Mouse (Mus musculus): ENCODE measurements around the gene Cidec. TPM values are rescaled to one million over a fixed set of nuclear protein-coding genes. Genes with fewer than 3 reads are reported as not detected.

Cidec gene
- total and polyA plus RNA-seq, 2 experiments from 2014 or later: not detected

GRCm38 (mm10) chr6:113392015-113392386 is 43.6 kb downstream of the Cidec start:
- Histone ChIP-seq H3K9ac (replicated peaks; ENCODE audit: low read length) (peak overlapping the region; percentile 56), H3K27ac (peak overlapping the region; percentile 73), H3K9me3 (ENCODE audit: low read length) (0 out of 2 replicates have a peak, but pooled peaks cover 2% of the 10 kb centered on the region), H3K4me3 (ENCODE audit: low read length) (peak overlapping the region; percentile 38), H3K36me3 (ENCODE audit: insufficient read depth, low read length) (peaks cover 21% of the 10 kb centered on the region), H3K4me2 (ENCODE audit: low read depth, low read length) (peak overlapping the region; percentile 70), H3K27me3 (ENCODE audit: insufficient read depth, low read length) (no peaks in the 10 kb centered on the region), H3K4me1 (ENCODE audit: insufficient read depth, low read length) (no peaks in the 10 kb centered on the region)
- WGBS: 23% methylated on average over 10 of the region's 10 CpGs
- peak; percentile 42; the same call in 1 of the 2 replicates for ATAC-seq
- DNase-seq (ENCODE audit: low spot score): no peak
- TF ChIP-seq CTCF (IDR thresholded peaks at IDR 0.05; ENCODE audit: low read depth): no peak

- WGBS: 74% methylated on average over 3 of the region's 3 CpGs
- no peak for TF ChIP-seq CTCF (IDR thresholded peaks at IDR 0.05; ENCODE audit: low read depth)
These were observed 44.8 kb downstream of the Cidec start for GRCm38 (mm10) chr6:113390715-113391114.

GRCm38 (mm10) chr6:113388960-113389359 is 46.6 kb downstream of the Cidec start, which contains the start of gene Ttll3:
Ttll3 (plus strand) TSS chr6:113389260.
- no peak within 1 kb of the TSS for H3K4me3 ChIP-seq (ENCODE audit: low read length)
- no peak within 1 kb of the TSS for H3K4me2 ChIP-seq (ENCODE audit: low read depth, low read length)
- no peak within 1 kb of the TSS for H3K27ac ChIP-seq
- no peak within 1 kb of the TSS for H3K9ac ChIP-seq (replicated peaks; ENCODE audit: low read length)
- H3K9me3 ChIP-seq (ENCODE audit: low read length): no peaks in the 10 kb centered on the region
- H3K27me3 ChIP-seq (ENCODE audit: insufficient read depth, low read length): no peaks in the 10 kb centered on the region
- WGBS: 72% methylated on average over 8 of the region's 8 CpGs
- DNase-seq (ENCODE audit: low spot score) (no peak), ATAC-seq (no peak)
- no peak for TF ChIP-seq CTCF (IDR thresholded peaks at IDR 0.05; ENCODE audit: low read depth)
- H3K4me1 ChIP-seq (ENCODE audit: insufficient read depth, low read length): no peaks in the 10 kb centered on the region
- H3K36me3 ChIP-seq (ENCODE audit: insufficient read depth, low read length): peaks cover 41% of the 10 kb centered on the region

More at GRCm38 (mm10) chr6:113390715-113391114, 44.8 kb downstream of the Cidec start:
- DNase-seq (ENCODE audit: low spot score): peak; percentile 26
- Histone ChIP-seq H3K9me3 (ENCODE audit: low read length) (0 out of 2 replicates have a peak, but pooled peaks cover 2% of the 10 kb centered on the region), H3K27ac (no peak overlapping the region), H3K4me1 (ENCODE audit: insufficient read depth, low read length) (no peaks in the 10 kb centered on the region), H3K27me3 (ENCODE audit: insufficient read depth, low read length) (no peaks in the 10 kb centered on the region), H3K36me3 (ENCODE audit: insufficient read depth, low read length) (peaks cover 27% of the 10 kb centered on the region), H3K9ac (replicated peaks; ENCODE audit: low read length) (no peak overlapping the region), H3K4me3 (ENCODE audit: low read length) (no peak overlapping the region), H3K4me2 (ENCODE audit: low read depth, low read length) (no peak overlapping the region)
- no peak for ATAC-seq

GRCm38 (mm10) chr6:113386025-113386424 is 49.5 kb downstream of the Cidec start:
- peak; percentile 54 for DNase-seq (ENCODE audit: low spot score)
- peak overlapping the region; percentile 48 for H3K27ac ChIP-seq

GRCm38 (mm10) chr6:113385160-113385714 is 50.3 kb downstream of the Cidec start:
- no peak for TF ChIP-seq CTCF (IDR thresholded peaks at IDR 0.05; ENCODE audit: low read depth)

More at GRCm38 (mm10) chr6:113386025-113386424, 49.5 kb downstream of the Cidec start:
- H3K9ac ChIP-seq (replicated peaks; ENCODE audit: low read length): no peak overlapping the region
- ATAC-seq: peak; percentile 36
- H3K4me3 ChIP-seq (ENCODE audit: low read length): no peak overlapping the region
- no peaks in the 10 kb centered on the region for H3K27me3 ChIP-seq (ENCODE audit: insufficient read depth, low read length)
- peaks cover 61% of the 10 kb centered on the region for H3K36me3 ChIP-seq (ENCODE audit: insufficient read depth, low read length)
- 65% methylated on average over 3 of the region's 3 CpGs for WGBS
- no peaks in the 10 kb centered on the region for H3K4me1 ChIP-seq (ENCODE audit: insufficient read depth, low read length)
- H3K9me3 ChIP-seq (ENCODE audit: low read length): no peaks in the 10 kb centered on the region
- TF ChIP-seq CTCF (IDR thresholded peaks at IDR 0.05; ENCODE audit: low read depth): no peak
- no peak overlapping the region for H3K4me2 ChIP-seq (ENCODE audit: low read depth, low read length)

GRCm38 (mm10) chr6:113384351-113384927 is 51.1 kb downstream of the Cidec start:
- Histone ChIP-seq H3K9me3 (ENCODE audit: low read length) (no peaks in the 10 kb centered on the region), H3K4me2 (ENCODE audit: low read depth, low read length) (no peak overlapping the region), H3K9ac (replicated peaks; ENCODE audit: low read length) (no peak overlapping the region), H3K27ac (peak overlapping the region; percentile 68), H3K4me1 (ENCODE audit: insufficient read depth, low read length) (no peaks in the 10 kb centered on the region), H3K27me3 (ENCODE audit: insufficient read depth, low read length) (no peaks in the 10 kb centered on the region), H3K4me3 (ENCODE audit: low read length) (no peak overlapping the region), H3K36me3 (ENCODE audit: insufficient read depth, low read length) (peaks cover 58% of the 10 kb centered on the region)
- ATAC-seq (peak; percentile 85), DNase-seq (ENCODE audit: low spot score) (peak; percentile 78)
- 61% methylated on average over 8 of the region's 8 CpGs for WGBS
- TF ChIP-seq CTCF (IDR thresholded peaks at IDR 0.05; ENCODE audit: low read depth): 0 out of 2 replicates have a peak, but pooled peaks have one; percentile 12

More at GRCm38 (mm10) chr6:113385160-113385714, 50.3 kb downstream of the Cidec start:
- Histone ChIP-seq H3K9me3 (ENCODE audit: low read length) (no peaks in the 10 kb centered on the region), H3K9ac (replicated peaks; ENCODE audit: low read length) (no peak overlapping the region), H3K27ac (peak overlapping the region; percentile 48; the same call in 1 of the 2 replicates), H3K36me3 (ENCODE audit: insufficient read depth, low read length) (peaks cover 63% of the 10 kb centered on the region), H3K27me3 (ENCODE audit: insufficient read depth, low read length) (no peaks in the 10 kb centered on the region), H3K4me2 (ENCODE audit: low read depth, low read length) (no peak overlapping the region), H3K4me3 (ENCODE audit: low read length) (no peak overlapping the region), H3K4me1 (ENCODE audit: insufficient read depth, low read length) (no peaks in the 10 kb centered on the region)
- DNase-seq (ENCODE audit: low spot score) (no peak), ATAC-seq (no peak)
- 70% methylated on average over 11 of the region's 11 CpGs for WGBS

- WGBS: 91% methylated on average over 11 of the region's 11 CpGs
- no peak for TF ChIP-seq CTCF (IDR thresholded peaks at IDR 0.05; ENCODE audit: low read depth)
- ATAC-seq (no peak), DNase-seq (ENCODE audit: low spot score) (no peak)
- peaks cover 41% of the 10 kb centered on the region for H3K36me3 ChIP-seq (ENCODE audit: insufficient read depth, low read length)
- H3K27me3 ChIP-seq (ENCODE audit: insufficient read depth, low read length): no peaks in the 10 kb centered on the region
- peaks cover 13% of the 10 kb centered on the region; the same call in 1 of the 2 replicates for H3K4me1 ChIP-seq (ENCODE audit: insufficient read depth, low read length)
- no peak overlapping the region for H3K27ac ChIP-seq
- H3K9ac ChIP-seq (replicated peaks; ENCODE audit: low read length): no peak overlapping the region
- no peak overlapping the region for H3K4me2 ChIP-seq (ENCODE audit: low read depth, low read length)
- H3K4me3 ChIP-seq (ENCODE audit: low read length): no peak overlapping the region
- no peaks in the 10 kb centered on the region for H3K9me3 ChIP-seq (ENCODE audit: low read length)
These were observed 55.1 kb downstream of the Cidec start for GRCm38 (mm10) chr6:113380480-113380879.

All from hindbrain, postnatal 0 days (tissue).